Mouse (Mus musculus) adrenal gland, postnatal 25 days (tissue): ENCODE data around the gene Ick. TPM values are rescaled to one million over a fixed set of nuclear protein-coding genes. Genes with fewer than 3 reads are reported as not detected.
A peak's percentile ranks its signal among the peaks of the same experiment; 100 is the strongest.

Experiments
- DNase-seq: peaks from one replicate; pipeline ENCODE4 v3.0.0; 2021; ENCODE audit warnings: mixed read lengths
- total RNA-seq: library from RNA; stranded (reverse); gene quantifications from 2 replicates; pipeline ENCODE4 v1.2.3, GENCODE M21; 2021

The Ick gene
- total RNA-seq, 1 experiment from 2014 or later: 26.7 TPM

- DNase-seq: peak; percentile 19
Measured at GRCm38 (mm10) chr9:78104973-78105372, 4.0 kb upstream of the Ick start.

GRCm38 (mm10) chr9:78105501-78105932, 3.5 kb upstream of the Ick start:
- no peak for DNase-seq

- no peak for DNase-seq
Measured at GRCm38 (mm10) chr9:78106821-78107220, 2.2 kb upstream of the Ick start.

- DNase-seq: no peak
Measured at GRCm38 (mm10) chr9:78107582-78107911, 1.4 kb upstream of the Ick start.

- peak; percentile 83 for DNase-seq
Measured at GRCm38 (mm10) chr9:78107912-78108795, 838 bp upstream of the Ick start.

GRCm38 (mm10) chr9:78109656-78110055, 664 bp downstream of the Ick start:
- no peak for DNase-seq

GRCm38 (mm10) chr9:78111456-78111855, 2.5 kb downstream of the Ick start:
- no peak for DNase-seq

- DNase-seq: peak; percentile 93
Measured at GRCm38 (mm10) chr9:78112770-78113537, 4.0 kb downstream of the Ick start.

GRCm38 (mm10) chr9:78113538-78113885, 4.5 kb downstream of the Ick start:
- peak; percentile 12 for DNase-seq

GRCm38 (mm10) chr9:78115746-78116145, 6.8 kb downstream of the Ick start:
- no peak for DNase-seq

- DNase-seq: no peak
Measured at GRCm38 (mm10) chr9:78117690-78118089, 8.7 kb downstream of the Ick start.

- no peak for DNase-seq
Measured at GRCm38 (mm10) chr9:78121358-78121757, 12.4 kb downstream of the Ick start.

- no peak for DNase-seq
Measured at GRCm38 (mm10) chr9:78121985-78122384, 13.0 kb downstream of the Ick start.

- no peak for DNase-seq
Measured at GRCm38 (mm10) chr9:78122939-78123712, 14.1 kb downstream of the Ick start.

- DNase-seq: no peak
Measured at GRCm38 (mm10) chr9:78124297-78124696, 15.3 kb downstream of the Ick start.

- DNase-seq: no peak
Measured at GRCm38 (mm10) chr9:78126007-78126406, 17.0 kb downstream of the Ick start.

- DNase-seq: no peak
Measured at GRCm38 (mm10) chr9:78126643-78127042, 17.7 kb downstream of the Ick start.

- no peak for DNase-seq
Measured at GRCm38 (mm10) chr9:78135658-78136057, 26.7 kb downstream of the Ick start.

- DNase-seq: no peak
Measured at GRCm38 (mm10) chr9:78138044-78138676, 29.2 kb downstream of the Ick start.

- DNase-seq: no peak
Measured at GRCm38 (mm10) chr9:78139463-78139862, 30.5 kb downstream of the Ick start.

GRCm38 (mm10) chr9:78146099-78146498, 37.1 kb downstream of the Ick start:
- DNase-seq: no peak

- DNase-seq: no peak
Measured at GRCm38 (mm10) chr9:78146627-78147026, 37.6 kb downstream of the Ick start.
